Mouse (Mus musculus) kidney, postnatal 10 days (tissue): ENCODE data around the gene Tas2r104.

Source experiments
- DNase-seq: peaks from one replicate; pipeline ENCODE4 v3.0.0; 2021; ENCODE audit warnings: mixed read lengths

The Tas2r104 gene

DNA sequence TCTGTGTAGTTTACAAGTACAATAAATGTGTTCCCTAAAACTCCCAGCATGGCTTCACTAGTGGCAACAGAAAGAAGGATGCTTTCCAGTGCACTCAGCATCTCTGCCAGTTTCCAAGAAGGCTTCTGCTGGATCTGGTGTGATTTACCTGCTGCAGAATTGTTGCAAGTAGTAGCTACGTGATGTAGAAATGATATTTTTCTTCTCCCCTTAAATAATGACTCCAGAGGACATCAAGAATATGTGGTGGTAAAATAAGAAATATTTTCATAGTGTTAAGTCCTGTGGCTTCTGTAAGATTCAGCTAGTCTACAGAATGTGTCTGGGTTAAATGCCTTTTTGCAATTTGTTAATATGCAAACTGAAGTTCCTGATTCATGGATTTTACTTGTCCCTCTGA lies at the start of gene Tas2r104:
Tas2r104 (minus strand) TSS at position 101 of the 400 bp plus-strand sequence.
- DNase-seq, result no peak

DNA sequence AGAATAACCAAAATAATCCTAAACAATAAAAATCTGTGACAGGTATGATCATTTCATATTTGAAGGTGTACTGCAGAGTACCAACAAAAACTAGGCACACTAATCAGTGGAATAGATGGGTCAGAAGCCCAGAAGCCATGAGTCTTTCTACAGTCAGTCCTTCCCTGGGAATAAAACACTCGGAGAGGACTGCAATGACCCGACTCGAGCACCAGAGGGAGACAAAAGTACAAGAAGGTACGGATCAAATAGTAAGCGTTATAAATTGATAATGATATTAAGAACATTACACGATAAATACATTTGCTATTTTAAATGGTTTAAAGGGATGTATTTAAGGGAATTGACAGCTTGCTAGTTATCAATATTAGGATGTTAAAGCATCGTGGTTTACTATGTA lies 27.3 kb upstream of the Tas2r104 start:
- no peak for DNase-seq

DNA sequence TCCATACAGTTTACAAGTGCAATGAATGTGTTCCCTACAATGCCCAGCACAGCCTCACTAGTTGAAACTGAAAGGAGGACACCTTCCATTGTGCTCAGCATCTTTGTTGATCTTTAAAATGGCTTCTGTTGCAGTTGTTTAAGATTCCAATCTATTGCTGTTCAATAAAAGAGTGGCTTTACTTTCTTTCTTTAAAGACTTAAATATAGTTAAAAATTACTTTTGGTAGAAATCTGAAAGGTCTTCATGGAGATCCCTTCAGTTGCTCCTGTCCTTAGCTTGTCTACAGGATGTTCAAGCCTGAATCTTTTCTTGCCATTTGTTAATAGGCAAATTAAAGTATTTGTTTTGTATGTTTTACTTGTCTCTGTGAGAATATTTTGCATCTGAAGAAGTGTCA lies 4.4 kb upstream of the Tas2r104 start, which contains the start of gene Tas2r114:
Tas2r114 (minus strand) TSS at position 101 of the 400 bp plus-strand sequence.
- DNase-seq, result no peak

DNA sequence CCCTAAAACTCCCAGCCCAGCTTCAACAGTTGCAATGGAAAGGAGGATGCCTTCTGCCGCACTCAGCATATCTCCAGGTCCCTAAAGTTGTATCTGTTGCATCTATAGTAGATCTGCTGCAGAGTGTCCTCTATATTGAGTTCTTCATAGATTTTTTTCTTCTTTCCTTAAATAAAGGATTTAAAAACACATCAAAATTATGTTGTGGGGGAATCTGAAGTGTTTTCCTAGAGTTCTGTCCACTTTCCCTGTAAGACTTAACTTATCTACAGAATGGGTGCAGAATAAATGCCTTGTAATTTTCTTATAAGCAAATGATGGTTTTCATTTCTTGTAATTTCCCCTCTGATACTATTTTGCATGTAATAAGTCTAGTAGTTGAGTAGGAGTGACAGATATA lies 1.9 kb upstream of the Tas2r104 start, which contains the start of gene Tas2r105:
Tas2r105 (minus strand) TSS at position 101 of the 400 bp plus-strand sequence.
- DNase-seq, result no peak

DNA sequence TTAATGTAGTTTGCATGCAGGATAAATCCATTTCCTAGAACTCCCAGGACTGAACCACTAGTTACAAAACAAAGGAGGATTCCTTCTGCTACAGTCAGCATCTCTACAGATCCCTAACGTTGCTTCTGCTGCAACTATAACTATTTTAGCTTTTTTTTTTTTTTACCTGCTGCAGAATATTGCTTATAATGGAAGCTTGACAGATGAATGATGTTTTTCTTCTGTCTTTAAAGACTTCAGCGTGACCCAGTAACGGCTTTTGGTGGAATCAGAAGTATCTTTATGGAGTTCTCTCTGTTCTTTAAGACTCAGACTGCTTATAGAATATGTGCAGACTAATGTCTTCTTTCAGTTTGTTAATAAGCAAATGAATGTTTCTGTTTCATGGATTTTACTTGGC lies 6.8 kb downstream of the Tas2r104 start, which contains the start of gene Tas2r106:
Tas2r106 (minus strand) TSS at position 101 of the 400 bp plus-strand sequence.
- no peak for DNase-seq

DNA sequence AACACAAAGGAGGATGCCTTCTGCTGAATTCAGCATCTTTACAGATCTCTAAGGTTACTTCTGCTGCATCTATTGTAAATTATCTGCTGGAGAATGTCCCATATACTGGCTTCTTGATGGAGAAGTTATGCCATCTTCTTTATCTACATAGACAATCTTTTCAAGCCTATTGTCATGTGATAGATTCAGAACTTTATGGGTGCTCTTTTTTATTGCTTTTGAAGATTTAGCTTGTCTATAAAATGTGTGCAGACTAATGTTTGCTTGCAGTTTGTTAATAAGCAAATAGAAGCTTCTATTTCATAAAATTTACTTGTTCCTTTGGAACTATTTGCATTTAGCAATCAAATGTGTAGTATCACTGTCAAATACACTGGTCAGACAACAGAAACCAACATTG lies 25.5 kb downstream of the Tas2r104 start, which contains the start of gene Tas2r107:
Tas2r107 (minus strand) TSS at position 101 of the 400 bp plus-strand sequence.
- no peak for DNase-seq
